Mouse (Mus musculus): ENCODE measurements around the gene Camkk1.

The Camkk1 gene

GRCm38 (mm10) chr11:73015391-73016102 is 3.3 kb upstream of the Camkk1 start:
- no peak for DNase-seq (ENCODE audit: low spot score)

- no peak for DNase-seq (ENCODE audit: low spot score)
These were observed 2.7 kb upstream of the Camkk1 start for GRCm38 (mm10) chr11:73016103-73016420.

GRCm38 (mm10) chr11:73019147-73019795 is 463 bp downstream of the Camkk1 start:
- DNase-seq (ENCODE audit: low spot score) = no peak

GRCm38 (mm10) chr11:73020953-73021800 is 2.4 kb downstream of the Camkk1 start:
- no peak for DNase-seq (ENCODE audit: low spot score)

GRCm38 (mm10) chr11:73023099-73023498 is 4.3 kb downstream of the Camkk1 start:
- no peak for DNase-seq (ENCODE audit: low spot score)

- no peak for DNase-seq (ENCODE audit: low spot score)
These were observed 5.0 kb downstream of the Camkk1 start for GRCm38 (mm10) chr11:73023827-73024226.

GRCm38 (mm10) chr11:73024236-73024904 is 5.6 kb downstream of the Camkk1 start:
- DNase-seq (ENCODE audit: low spot score) = peak; percentile 28

- no peak for DNase-seq (ENCODE audit: low spot score)
These were observed 8.2 kb downstream of the Camkk1 start for GRCm38 (mm10) chr11:73026961-73027360.

GRCm38 (mm10) chr11:73030821-73031498 is 12.2 kb downstream of the Camkk1 start:
- peak; percentile 82 for DNase-seq (ENCODE audit: low spot score)

GRCm38 (mm10) chr11:73031536-73031935 is 12.7 kb downstream of the Camkk1 start:
- DNase-seq (ENCODE audit: low spot score) = no peak

GRCm38 (mm10) chr11:73036077-73036476 is 17.3 kb downstream of the Camkk1 start:
- no peak for DNase-seq (ENCODE audit: low spot score)

- no peak for DNase-seq (ENCODE audit: low spot score)
These were observed 18.1 kb downstream of the Camkk1 start for GRCm38 (mm10) chr11:73036889-73037288.

- no peak for DNase-seq (ENCODE audit: low spot score)
These were observed 18.9 kb downstream of the Camkk1 start for GRCm38 (mm10) chr11:73037691-73038090.

GRCm38 (mm10) chr11:73039102-73039799 is 20.4 kb downstream of the Camkk1 start:
- no peak for DNase-seq (ENCODE audit: low spot score)

GRCm38 (mm10) chr11:73044229-73044755 is 25.5 kb downstream of the Camkk1 start:
- DNase-seq (ENCODE audit: low spot score) = no peak

GRCm38 (mm10) chr11:73044789-73045188 is 26.0 kb downstream of the Camkk1 start:
- DNase-seq (ENCODE audit: low spot score) = no peak

- peak; percentile 96 for DNase-seq (ENCODE audit: low spot score)
These were observed 28.8 kb downstream of the Camkk1 start, which contains the start of gene Ncbp3 for GRCm38 (mm10) chr11:73047542-73047996. Gene Ncbp3 (plus strand): TSS chr11:73047783.

- DNase-seq (ENCODE audit: low spot score) = no peak
These were observed 29.4 kb downstream of the Camkk1 start for GRCm38 (mm10) chr11:73048030-73048876.

- DNase-seq (ENCODE audit: low spot score) = peak; percentile 54
These were observed 30.5 kb downstream of the Camkk1 start for GRCm38 (mm10) chr11:73049335-73049734.

GRCm38 (mm10) chr11:73052795-73053194 is 34.0 kb downstream of the Camkk1 start:
- no peak for DNase-seq (ENCODE audit: low spot score)
